Mouse (Mus musculus): ENCODE results near the gene I0C0044D17Rik.

I0C0044D17Rik gene

GRCm38 (mm10) chr4:98777464-98777863 is 46.2 kb downstream of the I0C0044D17Rik start:
- no peak for DNase-seq (ENCODE audit: low spot score in 2 of 2)

DNA sequence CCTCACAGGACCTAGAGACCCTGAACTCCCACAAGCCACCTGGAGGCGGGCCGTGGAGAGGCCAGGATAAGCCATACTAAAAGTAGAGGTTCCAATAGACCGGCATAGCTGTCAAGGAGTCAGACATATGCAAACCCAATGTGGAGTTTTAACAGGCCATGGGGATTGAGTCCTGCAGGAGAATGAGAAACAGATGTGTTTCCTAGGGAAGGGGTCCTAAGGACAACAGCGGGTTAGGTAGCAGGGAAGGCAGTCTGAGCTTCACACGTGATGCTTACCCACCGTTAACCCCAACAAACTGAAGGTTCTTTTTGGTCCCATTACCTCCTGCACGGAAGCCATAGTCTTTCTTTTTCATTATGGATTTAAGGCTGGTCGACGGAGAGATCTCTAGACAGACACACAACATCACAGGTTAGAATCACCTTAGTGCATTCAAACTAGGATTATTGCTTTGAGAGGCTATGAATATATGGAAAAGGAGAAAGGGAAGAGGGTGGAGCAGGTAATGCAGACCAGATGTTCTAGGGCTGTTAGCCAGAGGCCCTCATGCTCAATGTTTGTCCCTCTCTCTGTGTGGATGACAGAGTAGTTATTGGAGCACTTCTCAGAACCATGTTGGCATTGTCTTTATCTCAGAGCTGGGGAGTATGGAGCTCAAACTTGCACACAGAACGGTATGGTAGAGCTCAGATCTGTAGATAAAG is 46.8 kb downstream of the I0C0044D17Rik start:
- DNase-seq (ENCODE audit: low spot score in 2 of 2), result no peak

- DNase-seq (ENCODE audit: low spot score in 2 of 2), result no peak
These were observed 49.9 kb downstream of the I0C0044D17Rik start for GRCm38 (mm10) chr4:98773785-98774184.

All from frontal cortex, postnatal 10 days (tissue).